Mouse (Mus musculus) stomach, postnatal 0 days (tissue): ENCODE measurements around the gene Mb.

Experiments used
- CTCF ChIP-seq: IDR thresholded peaks from 2 replicates; pipeline ENCODE4 v1.5.1; 2016; ENCODE audit warnings: antibody characterized with exemption, low read depth, mild to moderate bottlenecking, moderate library complexity
- EP300 ChIP-seq: optimal IDR thresholded peaks from 2 replicates; pipeline ENCODE3; 2016; ENCODE audit warnings: antibody characterized with exemption

DNA sequence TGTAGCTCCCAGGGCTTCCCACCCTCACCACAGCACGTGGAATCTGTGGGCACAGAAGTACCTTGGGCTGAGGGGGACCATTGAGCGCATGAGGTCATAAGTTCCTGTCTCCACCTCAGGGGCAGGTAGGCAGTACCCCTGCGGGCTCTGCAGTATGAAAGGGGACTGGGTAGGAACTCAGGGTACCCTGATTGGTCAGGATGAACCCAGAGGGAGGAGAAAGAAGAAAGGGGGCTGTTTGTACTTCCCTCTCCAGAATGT lies 6.3 kb upstream of the Mb start:
- TF ChIP-seq CTCF (no peak), EP300 (no peak)
